16 mouse cellular contexts compared by ENCODE assay signal in the genomic region with DNA sequence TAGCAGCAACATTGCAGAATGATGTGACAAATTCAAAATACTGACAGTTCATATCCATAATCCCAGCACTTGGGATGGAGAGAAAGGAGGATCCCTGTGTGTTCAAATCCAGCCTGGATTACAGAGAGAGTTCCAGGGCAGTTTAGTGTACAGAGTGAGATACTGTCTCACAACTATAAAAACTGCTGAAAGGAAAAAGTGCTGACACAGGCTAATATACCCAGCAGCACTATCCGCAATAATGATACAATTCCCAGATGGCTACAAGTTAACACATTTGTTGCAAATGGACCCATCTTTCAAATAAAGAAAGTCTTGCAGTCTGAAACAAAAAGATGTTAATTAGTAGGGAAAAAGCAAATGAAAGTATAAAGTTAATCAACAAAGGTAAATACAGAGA.
"Had no signal": no experiment of that assay in that cellular context is flagged by ENCODE, and none has a peak within 500 bp of the region (broad histone marks: within the 10 kb centered on the region; RNA-seq: fewer than 3 reads in every experiment).

No protein-coding gene starts in this region.

- H3K9ac ChIP-seq: neural tube, embryonic 13.5 days; neural tube, embryonic 15.5 days; stomach, embryonic 15.5 days had no signal

- H3K4me2 ChIP-seq: neural tube, embryonic 13.5 days; neural tube, embryonic 15.5 days; stomach, embryonic 15.5 days had no signal

- DNase-seq: retina, postnatal 1 day; right cerebral cortex, adult 18-20 months; right cerebral cortex, postnatal 14 days; right cerebral cortex, postnatal 25 days; right cerebral cortex, postnatal 4 days; spleen, adult 18-20 months; thymus, adult 18-20 months; thymus, adult 2 months; thymus, postnatal 14 days; thymus, postnatal 25 days; thymus, postnatal 36 days; thymus, postnatal 4 days had no signal

- H3K27me3 ChIP-seq: neural tube, embryonic 13.5 days; neural tube, embryonic 15.5 days; stomach, embryonic 15.5 days had no signal

- H3K4me1 ChIP-seq: neural tube, embryonic 13.5 days; neural tube, embryonic 15.5 days; stomach, embryonic 15.5 days had no signal

- H3K27ac ChIP-seq: neural tube, embryonic 13.5 days; neural tube, embryonic 15.5 days; stomach, embryonic 15.5 days; stomach, postnatal 0 days had no signal

- H3K4me3 ChIP-seq: neural tube, embryonic 13.5 days; neural tube, embryonic 15.5 days; stomach, embryonic 15.5 days had no signal

- H3K9me3 ChIP-seq: neural tube, embryonic 13.5 days; neural tube, embryonic 15.5 days; stomach, embryonic 15.5 days had no signal

- H3K36me3 ChIP-seq: neural tube, embryonic 13.5 days; neural tube, embryonic 15.5 days; stomach, embryonic 15.5 days had no signal
